Mouse (Mus musculus) kidney, postnatal 10 days (tissue): ENCODE results near the gene Slc8b1.

ENCODE experiments used
- DNase-seq: peaks from one replicate; pipeline ENCODE4 v3.0.0; 2021; ENCODE audit warnings: mixed read lengths

Gene Slc8b1

GRCm38 (mm10) chr5:120510982-120511642 lies at the start of gene Slc8b1:
TSS of gene Slc8b1 (plus strand) at chr5:120511168.
- peak; percentile 99 for DNase-seq

GRCm38 (mm10) chr5:120461902-120462301 lies 49.1 kb upstream of the Slc8b1 start:
- no peak for DNase-seq

DNA sequence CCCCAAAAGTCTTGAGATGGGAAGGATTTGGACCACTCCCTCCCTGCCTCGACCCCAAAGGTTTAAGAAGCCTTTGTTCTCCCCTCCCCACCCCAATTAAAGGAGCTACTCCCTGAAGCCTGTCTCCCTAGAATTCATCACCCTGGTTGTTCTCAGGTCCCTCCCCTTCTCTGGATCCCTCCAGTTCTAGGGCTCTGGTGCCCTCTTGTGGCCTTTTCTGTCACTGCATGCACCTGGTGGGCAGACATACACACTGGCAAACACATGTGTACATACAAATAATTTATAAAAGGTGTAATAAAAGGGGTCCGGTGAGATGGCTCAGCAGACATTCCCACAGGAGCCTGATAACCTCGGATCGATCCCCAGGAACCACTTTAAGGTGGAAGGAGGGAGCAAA lies 46.6 kb upstream of the Slc8b1 start:
- no peak for DNase-seq

DNA sequence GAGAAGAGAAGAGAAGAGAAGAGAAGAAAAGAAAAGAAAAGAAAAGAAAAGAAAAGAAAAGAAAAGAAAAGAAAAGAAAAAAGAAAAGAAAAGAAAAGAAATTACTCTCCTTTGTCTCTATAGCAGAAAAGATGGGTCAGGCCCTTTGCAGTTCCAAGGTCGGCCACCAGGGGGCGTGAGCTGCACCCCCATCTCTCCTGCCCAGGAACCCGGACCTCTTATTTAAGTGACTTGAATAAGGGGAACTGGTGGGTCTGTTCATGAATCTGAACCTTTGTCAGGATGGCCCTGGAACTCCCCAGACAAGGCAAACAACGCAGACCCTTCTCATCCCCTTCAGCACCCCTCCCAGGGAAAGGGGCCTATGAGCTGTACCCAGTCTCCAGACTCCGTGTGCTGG lies 45.9 kb upstream of the Slc8b1 start:
- DNase-seq = peak; percentile 45

- peak; percentile 38 for DNase-seq
Observed at GRCm38 (mm10) chr5:120465860-120466259, 45.1 kb upstream of the Slc8b1 start.

DNA sequence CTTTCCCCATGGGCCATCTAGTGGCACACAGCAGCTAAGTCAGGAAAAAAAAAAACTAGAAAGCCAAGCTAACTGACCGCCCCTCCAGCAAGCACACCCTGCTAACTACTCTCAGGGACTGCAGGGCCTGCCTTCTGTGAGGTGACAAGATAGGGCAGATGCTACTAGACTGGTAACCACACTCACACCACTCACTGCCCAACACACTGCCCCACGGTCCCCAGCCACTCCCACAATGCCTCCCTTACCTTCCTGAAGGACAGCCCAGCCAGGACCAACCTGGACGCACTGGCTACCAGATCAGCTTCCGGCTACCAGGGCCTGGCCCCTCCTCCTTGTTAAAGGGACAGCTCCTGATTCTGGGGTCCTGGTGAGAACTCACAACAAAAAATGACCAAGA lies 43.9 kb upstream of the Slc8b1 start:
- peak; percentile 67 for DNase-seq

- DNase-seq = no peak
Observed at GRCm38 (mm10) chr5:120468336-120468735, 42.6 kb upstream of the Slc8b1 start.

DNA sequence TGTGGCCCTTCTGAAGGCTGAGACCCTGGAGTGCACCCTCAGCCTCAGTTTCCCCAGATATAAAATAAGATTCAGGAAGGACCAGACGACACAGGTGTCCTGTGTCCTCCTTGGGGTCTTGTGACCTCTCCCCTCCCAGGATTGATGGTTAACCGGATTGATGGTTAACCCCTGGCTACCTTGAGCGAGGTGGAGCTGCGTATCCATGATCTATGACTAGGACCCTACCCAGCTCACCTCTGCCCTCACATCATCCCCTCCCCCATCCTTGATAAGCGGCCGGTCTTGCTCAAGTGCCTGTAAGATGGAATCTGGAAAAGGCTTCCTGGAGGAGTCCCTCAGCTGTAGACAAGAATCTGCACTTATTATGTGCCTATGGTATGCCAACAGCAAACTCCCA lies 42.1 kb upstream of the Slc8b1 start:
- no peak for DNase-seq

GRCm38 (mm10) chr5:120471538-120471937 lies 39.4 kb upstream of the Slc8b1 start:
- no peak for DNase-seq

DNA sequence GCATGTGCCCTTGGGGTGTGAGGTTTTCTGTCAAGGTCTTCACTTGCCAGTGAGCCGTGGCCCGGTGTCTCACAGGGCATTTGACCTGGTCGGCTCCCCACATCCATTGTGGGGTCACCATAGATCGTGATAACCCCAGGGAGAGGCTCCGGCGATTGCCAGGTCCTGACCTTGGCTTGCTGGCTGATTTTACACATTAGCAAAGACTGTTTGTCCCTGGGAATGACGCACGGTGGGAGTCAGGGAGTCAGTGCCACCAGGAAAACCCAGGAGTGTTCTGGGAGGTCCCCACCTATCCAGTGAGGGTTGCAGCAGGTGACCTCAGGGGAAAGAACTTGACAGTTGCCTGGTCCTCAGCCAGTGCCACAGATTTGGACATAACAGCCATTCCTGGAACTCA lies 38.2 kb upstream of the Slc8b1 start, which contains the start of gene Sdsl:
TSS of gene Sdsl (minus strand) at position 41 of the 400 bp plus-strand sequence.
- DNase-seq = no peak

GRCm38 (mm10) chr5:120473361-120473760 lies 37.6 kb upstream of the Slc8b1 start:
- no peak for DNase-seq

- DNase-seq = no peak
Observed at GRCm38 (mm10) chr5:120475861-120476260, 35.1 kb upstream of the Slc8b1 start.

DNA sequence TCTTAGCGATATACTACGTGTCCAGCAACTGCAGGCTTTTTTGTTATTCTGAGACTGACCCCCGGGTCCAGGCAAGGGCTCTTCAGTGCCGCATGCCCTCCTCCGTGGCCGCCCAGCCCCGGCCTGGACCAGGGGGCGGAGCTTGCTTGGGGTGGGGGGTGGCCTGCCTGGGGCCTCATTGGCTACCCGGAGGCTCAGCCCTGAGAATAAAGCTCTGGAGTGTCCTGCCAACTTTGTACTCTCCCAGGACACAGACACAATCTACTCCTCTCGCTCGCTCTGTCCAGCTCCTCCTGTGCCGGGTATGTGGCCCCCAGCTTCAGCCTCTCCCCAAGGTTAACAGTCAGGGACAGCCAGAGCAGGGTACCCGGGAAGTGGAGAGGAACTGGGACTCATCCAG lies 34.7 kb upstream of the Slc8b1 start, which contains the start of gene Sds:
TSS of gene Sds (plus strand) at position 231 of the 400 bp plus-strand sequence.
- DNase-seq = no peak

GRCm38 (mm10) chr5:120477993-120478392 lies 33.0 kb upstream of the Slc8b1 start:
- DNase-seq = no peak

DNA sequence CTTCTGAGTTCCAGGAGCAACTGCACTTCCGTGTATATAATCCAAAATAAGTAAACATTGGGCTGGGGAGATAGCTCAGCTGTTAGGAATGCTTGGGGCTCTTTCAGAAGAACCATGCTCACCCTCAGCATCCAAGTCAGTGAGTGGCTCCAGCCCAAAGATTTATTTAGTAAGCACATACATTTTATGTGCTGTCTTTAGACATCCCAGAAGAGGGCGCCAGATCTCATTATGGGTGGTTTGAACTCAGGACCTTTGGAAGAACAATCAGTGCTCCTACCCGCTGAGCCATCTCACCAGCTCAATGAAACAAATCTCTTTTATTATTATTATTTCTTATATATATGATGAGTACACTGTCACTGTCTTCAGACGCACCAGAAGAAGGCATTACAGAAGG lies 31.4 kb upstream of the Slc8b1 start:
- DNase-seq = no peak

DNA sequence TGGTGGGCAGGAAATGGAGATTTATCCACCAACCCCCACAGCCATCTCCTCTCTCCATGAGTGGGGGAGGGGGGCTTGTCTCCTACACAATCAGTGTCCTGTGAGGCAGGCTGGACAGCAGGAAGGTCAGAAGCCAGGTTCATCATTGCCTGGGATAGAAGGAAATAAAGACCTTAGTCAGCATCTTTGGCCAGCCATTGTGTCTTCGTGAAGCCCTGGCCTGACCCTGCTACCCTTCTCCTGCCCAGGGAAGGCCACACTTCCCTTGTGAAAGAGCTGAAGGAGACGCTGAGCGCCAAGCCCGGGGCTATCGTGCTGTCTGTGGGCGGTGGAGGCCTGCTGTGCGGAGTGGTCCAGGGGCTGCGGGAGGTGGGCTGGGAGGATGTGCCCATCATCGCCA lies 29.8 kb upstream of the Slc8b1 start:
- DNase-seq = no peak

DNA sequence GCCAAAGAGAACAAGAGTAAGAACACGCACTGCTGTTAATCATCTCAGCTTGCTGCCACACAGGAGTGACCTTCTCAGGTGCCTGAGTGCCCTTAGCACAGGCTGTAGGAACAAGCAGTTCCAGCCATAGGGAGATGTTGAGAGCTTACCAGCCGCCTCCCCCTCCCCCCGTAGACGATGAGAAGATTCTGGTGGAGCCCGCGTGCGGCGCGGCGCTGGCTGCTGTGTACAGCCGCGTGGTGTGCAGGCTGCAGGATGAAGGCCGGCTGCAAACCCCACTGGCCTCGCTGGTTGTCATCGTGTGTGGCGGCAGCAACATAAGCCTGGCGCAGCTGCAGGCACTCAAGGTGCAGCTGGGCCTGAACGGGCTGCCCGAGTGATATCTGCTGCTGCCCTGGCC lies 27.6 kb upstream of the Slc8b1 start:
- no peak for DNase-seq

- no peak for DNase-seq
Observed at GRCm38 (mm10) chr5:120487844-120488243, 23.1 kb upstream of the Slc8b1 start.

DNA sequence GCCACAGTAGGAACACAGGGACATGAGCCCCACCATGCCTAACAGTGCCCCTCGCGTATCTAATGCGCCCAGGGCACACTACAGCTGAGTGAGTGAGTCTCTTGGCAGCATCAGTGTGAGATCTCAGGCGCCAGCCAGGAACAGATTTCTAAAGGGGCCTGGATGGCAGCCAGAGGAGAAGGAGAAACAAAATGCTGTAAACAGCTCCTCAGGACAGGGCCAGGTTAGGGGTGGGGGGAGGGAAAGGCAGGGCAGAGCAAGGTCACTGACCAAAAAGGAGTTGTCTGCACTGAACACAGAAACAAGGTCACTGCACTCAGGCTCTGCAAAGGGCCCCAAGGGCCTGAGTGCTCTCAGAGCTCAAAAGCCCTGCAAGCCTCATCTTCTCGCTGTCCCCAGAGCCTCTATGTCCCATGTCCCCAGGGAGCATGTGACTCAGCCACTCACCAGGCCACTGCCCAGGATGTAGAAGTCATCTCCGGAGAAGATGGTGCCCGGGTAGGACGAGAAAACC lies 20.2 kb upstream of the Slc8b1 start:
- peak; percentile 43 for DNase-seq

DNA sequence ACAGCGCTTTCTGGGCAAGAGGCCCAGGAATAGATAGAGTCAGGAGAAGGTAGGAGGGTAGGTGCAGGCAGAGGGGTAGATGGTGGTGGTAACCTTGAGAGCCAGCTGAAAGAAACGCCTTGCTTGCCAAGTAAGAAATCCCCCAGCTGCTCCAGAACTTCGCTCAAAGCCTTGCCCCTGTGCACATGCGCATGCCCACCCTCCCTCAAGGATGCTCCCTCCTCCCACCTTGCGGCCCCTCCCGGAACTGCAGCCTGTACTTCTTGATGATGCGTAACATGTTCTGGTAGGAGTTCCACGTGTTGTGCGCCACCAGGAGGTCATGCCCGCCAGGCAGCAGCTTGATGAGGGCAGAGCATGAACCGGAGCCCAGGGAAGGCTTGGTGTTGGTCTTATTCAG lies 18.5 kb upstream of the Slc8b1 start:
- DNase-seq = no peak

DNA sequence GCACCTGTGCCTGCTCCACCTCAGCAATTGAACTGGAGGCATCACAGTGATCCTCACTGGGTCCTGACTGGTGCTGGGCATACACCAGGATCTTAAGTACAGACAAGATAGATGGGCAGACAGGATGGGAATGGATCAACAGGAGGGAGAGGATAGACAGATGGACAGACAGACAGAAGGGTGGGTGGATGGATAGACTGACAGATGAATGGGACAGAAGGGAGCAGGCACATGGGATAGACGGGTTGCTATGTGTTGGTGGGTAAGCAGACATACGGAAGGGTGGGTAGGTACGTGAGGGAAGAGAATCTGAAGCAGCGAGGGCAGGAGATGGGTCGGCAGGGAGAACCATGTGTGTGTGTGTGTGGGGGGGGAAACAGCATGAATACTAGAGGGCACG lies 17.5 kb upstream of the Slc8b1 start:
- no peak for DNase-seq

DNA sequence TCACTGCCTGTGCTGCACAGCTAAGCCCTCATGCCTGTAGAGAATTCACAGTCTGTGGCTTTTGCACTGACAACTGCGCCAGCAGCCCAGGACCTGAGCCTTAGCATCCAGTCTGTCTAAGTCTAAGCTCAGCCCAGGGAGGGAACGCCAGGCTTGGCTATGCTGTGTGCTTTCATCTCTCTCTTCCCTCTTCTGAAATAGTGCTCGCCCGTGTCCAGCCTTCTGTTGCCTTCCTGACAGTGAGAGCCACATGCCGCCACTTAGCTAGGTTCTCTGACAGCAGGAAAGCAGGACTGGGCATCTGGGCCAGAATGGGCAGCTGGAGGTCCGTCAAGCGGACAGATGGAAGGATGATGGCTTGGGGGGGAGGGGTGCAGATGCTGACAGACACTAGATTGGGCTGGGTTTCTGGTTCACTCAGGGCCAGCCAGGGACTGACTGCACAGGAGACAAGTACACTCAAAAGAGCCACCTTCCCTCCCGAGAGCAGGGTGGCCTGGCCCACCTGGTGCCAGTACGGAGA lies 17.0 kb upstream of the Slc8b1 start:
- DNase-seq = no peak

DNA sequence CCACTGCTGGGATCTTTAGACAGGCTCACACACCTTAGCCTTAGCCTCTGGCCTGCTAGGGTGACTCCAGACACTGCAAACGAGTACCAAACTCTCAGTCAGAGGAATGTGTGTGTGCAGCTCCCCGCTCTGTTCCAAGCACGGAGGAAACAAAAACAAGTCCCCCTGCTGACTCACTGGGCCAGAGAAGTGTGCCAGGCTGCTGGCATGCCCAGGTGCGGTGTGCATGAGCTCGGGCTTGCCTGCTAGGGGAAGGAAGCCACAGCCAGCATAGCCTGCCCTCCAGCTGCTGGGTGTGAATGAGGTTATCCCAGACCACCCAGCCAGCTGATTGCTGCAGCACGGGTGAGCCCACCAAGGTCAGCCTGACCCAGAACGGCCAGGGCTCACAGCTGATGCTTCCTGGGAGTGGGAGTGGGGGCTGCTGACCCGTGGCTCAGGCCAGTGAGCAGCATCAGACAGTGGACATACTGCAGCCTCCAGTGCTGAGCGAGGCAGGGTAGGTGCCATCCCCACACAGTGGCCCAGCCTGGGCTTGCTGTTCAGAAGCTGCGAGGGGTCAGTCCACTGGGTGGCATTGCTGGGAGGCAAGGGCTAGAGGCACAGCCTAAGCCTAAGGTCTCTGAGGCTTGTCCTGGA lies 15.8 kb upstream of the Slc8b1 start:
- DNase-seq = no peak

- DNase-seq = no peak
Observed at GRCm38 (mm10) chr5:120495703-120496226, 15.2 kb upstream of the Slc8b1 start.
